Mouse (Mus musculus): ENCODE data around the gene Lrrc36. TPM values are rescaled to one million over a fixed set of nuclear protein-coding genes. Genes with fewer than 3 reads are reported as not detected.

Gene Lrrc36
- polyA plus RNA-seq (2012; rRNA removed; ENCODE audit: low replicate concordance), result 1.2 and 2.4 TPM in 2 replicates

DNA sequence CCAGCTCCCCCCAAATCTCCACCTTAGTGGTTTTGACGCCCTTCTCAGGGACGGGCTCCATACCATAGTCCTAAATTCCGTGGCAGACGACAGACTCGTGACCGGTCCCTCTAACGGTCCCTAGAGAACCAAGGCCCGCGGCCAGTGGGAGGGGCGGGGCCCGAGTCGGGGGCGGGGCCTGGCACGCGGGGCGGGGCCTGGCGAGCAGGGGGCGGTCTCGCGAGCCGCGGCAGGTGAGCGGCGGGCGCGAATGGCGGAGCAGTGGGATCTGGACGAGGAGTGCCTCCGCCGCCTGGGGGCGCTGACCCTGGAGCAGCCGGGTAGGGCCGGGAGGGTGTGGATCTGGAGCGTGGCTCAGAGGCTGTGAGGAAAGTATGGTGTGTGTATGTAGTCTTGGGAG, at the start of gene Lrrc36, which contains the start of gene Kctd19:
Gene Lrrc36 (plus strand): TSS at position 181 of the 400 bp plus-strand sequence.
Gene Kctd19 (minus strand): TSS at position 112 of the 400 bp plus-strand sequence.

GRCm38 (mm10) chr8:105373032-105373431, 40.3 kb upstream of the Lrrc36 start, which contains the start of gene Plekhg4:
Gene Plekhg4 (plus strand): TSS chr8:105373274.

DNA sequence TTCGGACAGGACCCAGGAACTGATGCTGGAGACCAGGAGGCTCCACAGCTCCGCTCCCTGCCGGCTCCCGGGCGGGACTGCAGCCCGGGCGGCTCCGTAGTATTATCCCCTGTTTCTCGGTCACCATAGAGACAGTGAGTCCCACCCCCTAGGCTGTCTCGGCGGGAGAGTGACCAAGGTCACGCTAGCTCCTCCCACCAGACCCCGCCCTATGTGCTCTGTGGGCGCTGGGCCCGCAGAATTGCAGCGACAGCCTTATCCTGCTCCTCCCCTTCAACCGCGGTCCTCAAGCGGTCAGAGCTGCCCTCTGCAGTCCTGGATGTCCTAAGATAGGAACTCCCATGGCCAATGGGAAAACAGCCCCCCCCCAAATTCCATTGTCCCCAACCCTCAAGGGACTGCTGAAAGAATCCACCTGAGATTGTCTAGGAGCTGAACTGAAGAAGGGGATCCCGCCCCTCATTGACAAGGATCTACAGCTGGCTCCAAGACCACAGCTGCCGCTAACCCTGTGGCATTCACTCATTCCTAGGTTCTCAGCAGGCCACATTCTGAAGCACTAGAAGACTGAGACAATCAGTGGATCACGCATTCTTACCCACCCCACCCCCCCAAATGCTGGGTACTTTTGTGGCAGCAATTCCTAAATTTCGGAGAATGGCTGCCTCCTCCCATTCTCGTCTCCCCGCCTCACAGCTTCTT, 58.1 kb downstream of the Lrrc36 start, which contains the start of gene Tppp3:
Gene Tppp3 (minus strand): TSS at position 213 of the 702 bp plus-strand sequence.

DNA sequence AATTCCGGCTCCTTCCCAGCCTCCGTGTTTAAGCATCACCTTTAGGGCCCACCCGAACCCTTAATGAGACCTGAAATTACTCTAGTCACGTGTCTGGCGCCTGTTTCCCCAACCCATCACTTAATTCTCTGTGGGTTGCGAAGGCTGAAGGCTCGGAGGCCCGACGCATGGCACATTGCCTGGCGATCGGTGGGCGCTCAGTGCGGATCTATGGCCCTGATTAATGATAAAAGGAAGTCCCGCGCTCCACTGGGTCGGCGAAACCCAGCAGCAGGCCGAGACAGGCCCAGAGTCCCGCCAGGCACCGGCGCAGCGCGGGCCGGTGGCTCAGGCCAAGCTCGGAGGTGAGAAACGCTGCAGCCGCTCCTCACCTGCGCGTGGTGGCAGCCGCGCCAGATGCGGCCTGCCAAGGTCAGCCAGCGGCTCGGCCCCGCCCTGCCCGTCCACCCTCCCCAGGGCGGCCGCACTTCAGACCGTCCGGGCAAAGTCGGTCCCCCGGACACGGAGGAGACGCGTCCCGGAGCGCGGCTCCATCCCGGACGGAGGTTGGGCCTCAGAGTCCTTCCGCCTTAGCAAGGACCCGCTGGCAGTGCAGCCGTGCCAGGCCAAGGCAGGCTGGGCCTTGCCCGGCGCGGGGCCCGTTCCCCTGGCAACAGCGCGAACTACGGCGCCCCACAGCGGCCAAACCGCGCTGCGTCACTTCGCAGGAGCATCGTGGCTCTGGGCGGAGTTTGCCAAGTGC, 83.2 kb downstream of the Lrrc36 start, which contains the start of gene Zdhhc1:
Gene Zdhhc1 (minus strand): TSS at position 464 of the 742 bp plus-strand sequence.

Other genes starting within 250 kb of the Lrrc36 start
- 10.1 and 12.8 TPM in 2 replicates for gene Cbfb, start 242.9 kb upstream of the Lrrc36 start, polyA plus RNA-seq (2012; rRNA removed; ENCODE audit: low replicate concordance)
- gene D230025D16Rik, start 188.4 kb upstream of the Lrrc36 start, polyA plus RNA-seq (2012; rRNA removed; ENCODE audit: low replicate concordance), result 21.3 and 32.9 TPM in 2 replicates
- gene B3gnt9, start 158.4 kb upstream of the Lrrc36 start, polyA plus RNA-seq (2012; rRNA removed; ENCODE audit: low replicate concordance), result 20.0 and 42.4 TPM in 2 replicates
- gene Tradd, start 149.0 kb upstream of the Lrrc36 start, polyA plus RNA-seq (2012; rRNA removed; ENCODE audit: low replicate concordance), result 14.7 and 29.5 TPM in 2 replicates
- gene Fbxl8, start 148.9 kb upstream of the Lrrc36 start, polyA plus RNA-seq (2012; rRNA removed; ENCODE audit: low replicate concordance), result 13.6 and 27.9 TPM in 2 replicates
- gene Hsf4, start 143.8 kb upstream of the Lrrc36 start, polyA plus RNA-seq (2012; rRNA removed; ENCODE audit: low replicate concordance), result 5.7 and 7.1 TPM in 2 replicates
- 10.8 and 11.1 TPM in 2 replicates for gene Nol3, start 137.4 kb upstream of the Lrrc36 start, polyA plus RNA-seq (2012; rRNA removed; ENCODE audit: low replicate concordance)
- gene 4931428F04Rik, start 123.7 kb upstream of the Lrrc36 start, polyA plus RNA-seq (2012; rRNA removed; ENCODE audit: low replicate concordance), result 4.1 and 4.6 TPM in 2 replicates
- 12.2 and 13.7 TPM in 2 replicates for gene Exoc3l, start 117.5 kb upstream of the Lrrc36 start, polyA plus RNA-seq (2012; rRNA removed; ENCODE audit: low replicate concordance)
- gene E2f4, start 115.9 kb upstream of the Lrrc36 start, polyA plus RNA-seq (2012; rRNA removed; ENCODE audit: low replicate concordance), result 138 and 144 TPM in 2 replicates
- gene Elmo3, start 108.0 kb upstream of the Lrrc36 start, polyA plus RNA-seq (2012; rRNA removed; ENCODE audit: low replicate concordance), result 21.8 and 24.6 TPM in 2 replicates
- gene Lrrc29, start 87.3 kb upstream of the Lrrc36 start, polyA plus RNA-seq (2012; rRNA removed; ENCODE audit: low replicate concordance), result 9.4 and 10.4 TPM in 2 replicates
- gene Tmem208, start 87.2 kb upstream of the Lrrc36 start, polyA plus RNA-seq (2012; rRNA removed; ENCODE audit: low replicate concordance), result 90.7 and 97.1 TPM in 2 replicates
- gene Fhod1, start 65.6 kb upstream of the Lrrc36 start, polyA plus RNA-seq (2012; rRNA removed; ENCODE audit: low replicate concordance), result 32.0 and 32.7 TPM in 2 replicates
- gene Slc9a5, start 64.7 kb upstream of the Lrrc36 start, polyA plus RNA-seq (2012; rRNA removed; ENCODE audit: low replicate concordance), result 5.3 TPM in 2 replicates
- gene Plekhg4, start 40.3 kb upstream of the Lrrc36 start, polyA plus RNA-seq (2012; rRNA removed; ENCODE audit: low replicate concordance), result 0.96 and 1.4 TPM in 2 replicates
- gene Kctd19, start 69 bp upstream of the Lrrc36 start, polyA plus RNA-seq (2012; rRNA removed; ENCODE audit: low replicate concordance), result 0.22 and 0.29 TPM in 2 replicates
- gene Tppp3, start 58.0 kb downstream of the Lrrc36 start, polyA plus RNA-seq (2012; rRNA removed; ENCODE audit: low replicate concordance), result 150 and 216 TPM in 2 replicates
- 57.4 and 64.6 TPM in 2 replicates for gene Zdhhc1, start 83.3 kb downstream of the Lrrc36 start, polyA plus RNA-seq (2012; rRNA removed; ENCODE audit: low replicate concordance)
- gene Hsd11b2, start 105.2 kb downstream of the Lrrc36 start, polyA plus RNA-seq (2012; rRNA removed; ENCODE audit: low replicate concordance), result 0.89 and 1.1 TPM in 2 replicates
- 97.3 and 171 TPM in 2 replicates for gene Atp6v0d1, start 152.5 kb downstream of the Lrrc36 start, polyA plus RNA-seq (2012; rRNA removed; ENCODE audit: low replicate concordance)
- gene Ripor1, start 191.7 kb downstream of the Lrrc36 start, polyA plus RNA-seq (2012; rRNA removed; ENCODE audit: low replicate concordance), result 27.0 and 36.9 TPM in 2 replicates
- 11.3 and 19.0 TPM in 2 replicates for gene Ctcf, start 223.0 kb downstream of the Lrrc36 start, polyA plus RNA-seq (2012; rRNA removed; ENCODE audit: low replicate concordance)
- 0.39 TPM in 1 of 2 replicates, not detected in the other for gene Agrp, start 223.8 kb downstream of the Lrrc36 start, polyA plus RNA-seq (2012; rRNA removed; ENCODE audit: low replicate concordance)